Mouse (Mus musculus): ENCODE measurements around the gene Plxna4. TPM values are rescaled to one million over a fixed set of nuclear protein-coding genes. Genes with fewer than 3 reads are reported as not detected.
"Not testable (repeated sequence)": the region's sequence is repeated elsewhere in the genome, so short reads cannot be mapped to it uniquely, and the experiment has no call there.

Plxna4 gene
- polyA plus RNA-seq, 1 experiment, result 1.7 TPM

- Histone ChIP-seq H3K27ac (ENCODE audit: insufficient read depth, low read length) (no peak overlapping the region), H3K4me1 (ENCODE audit: control insufficient read depth, insufficient read depth, low read length) (no peaks in the 10 kb centered on the region), H3K4me3 (ENCODE audit: insufficient read depth, low read length) (no peak overlapping the region)
- TF ChIP-seq CTCF (IDR thresholded peaks at IDR 0.05; ENCODE audit: borderline replicate concordance, insufficient read depth, low read length), result no peak
- no peak for TF ChIP-seq POLR2A (IDR thresholded peaks at IDR 0.05; ENCODE audit: low read depth, low read length)
Observed at GRCm38 (mm10) chr6:32512010-32512409, 76.0 kb downstream of the Plxna4 start.

- Histone ChIP-seq H3K4me3 (ENCODE audit: insufficient read depth, low read length) (no peak overlapping the region), H3K4me1 (ENCODE audit: control insufficient read depth, insufficient read depth, low read length) (no peaks in the 10 kb centered on the region), H3K27ac (ENCODE audit: insufficient read depth, low read length) (no peak overlapping the region)
- no peak for TF ChIP-seq POLR2A (IDR thresholded peaks at IDR 0.05; ENCODE audit: low read depth, low read length)
- no peak for TF ChIP-seq CTCF (IDR thresholded peaks at IDR 0.05; ENCODE audit: borderline replicate concordance, insufficient read depth, low read length)
Observed at GRCm38 (mm10) chr6:32510924-32511323, 77.1 kb downstream of the Plxna4 start.

GRCm38 (mm10) chr6:32510491-32510890, 77.5 kb downstream of the Plxna4 start:
- Histone ChIP-seq H3K4me1 (ENCODE audit: control insufficient read depth, insufficient read depth, low read length) (no peaks in the 10 kb centered on the region), H3K27ac (ENCODE audit: insufficient read depth, low read length) (no peak overlapping the region), H3K4me3 (ENCODE audit: insufficient read depth, low read length) (no peak overlapping the region)
- TF ChIP-seq CTCF (IDR thresholded peaks at IDR 0.05; ENCODE audit: borderline replicate concordance, insufficient read depth, low read length), result no peak
- no peak for TF ChIP-seq POLR2A (IDR thresholded peaks at IDR 0.05; ENCODE audit: low read depth, low read length)

GRCm38 (mm10) chr6:32509046-32509445, 78.9 kb downstream of the Plxna4 start:
- no peak overlapping the region for H3K4me3 ChIP-seq (ENCODE audit: insufficient read depth, low read length)
- peaks cover 3% of the 10 kb centered on the region; the same call in 1 of the 2 replicates for H3K4me1 ChIP-seq (ENCODE audit: control insufficient read depth, insufficient read depth, low read length)
- no peak overlapping the region for H3K27ac ChIP-seq (ENCODE audit: insufficient read depth, low read length)
- TF ChIP-seq CTCF (IDR thresholded peaks at IDR 0.05; ENCODE audit: borderline replicate concordance, insufficient read depth, low read length) (no peak), POLR2A (IDR thresholded peaks at IDR 0.05; ENCODE audit: low read depth, low read length) (no peak)

GRCm38 (mm10) chr6:32504963-32505362, 83.0 kb downstream of the Plxna4 start:
- TF ChIP-seq POLR2A (IDR thresholded peaks at IDR 0.05; ENCODE audit: low read depth, low read length) (no peak), CTCF (IDR thresholded peaks at IDR 0.05; ENCODE audit: borderline replicate concordance, insufficient read depth, low read length) (no peak)
- peaks cover 3% of the 10 kb centered on the region for H3K4me1 ChIP-seq (ENCODE audit: control insufficient read depth, insufficient read depth, low read length)
- H3K27ac ChIP-seq (ENCODE audit: insufficient read depth, low read length), result no peak overlapping the region
- H3K4me3 ChIP-seq (ENCODE audit: insufficient read depth, low read length), result no peak overlapping the region

GRCm38 (mm10) chr6:32501186-32501585, 86.8 kb downstream of the Plxna4 start:
- not testable (repeated sequence) for H3K27ac ChIP-seq (ENCODE audit: insufficient read depth, low read length); H3K4me3 ChIP-seq (ENCODE audit: insufficient read depth, low read length); H3K4me1 ChIP-seq (ENCODE audit: control insufficient read depth, insufficient read depth, low read length)

- TF ChIP-seq CTCF (IDR thresholded peaks at IDR 0.05; ENCODE audit: borderline replicate concordance, insufficient read depth, low read length) (no peak), POLR2A (IDR thresholded peaks at IDR 0.05; ENCODE audit: low read depth, low read length) (no peak)
- H3K4me1 ChIP-seq (ENCODE audit: control insufficient read depth, insufficient read depth, low read length), result no peaks in the 10 kb centered on the region
- H3K27ac ChIP-seq (ENCODE audit: insufficient read depth, low read length), result no peak overlapping the region
Observed at GRCm38 (mm10) chr6:32498106-32498505, 89.9 kb downstream of the Plxna4 start.

GRCm38 (mm10) chr6:32496109-32496508, 91.9 kb downstream of the Plxna4 start:
- no peak for TF ChIP-seq POLR2A (IDR thresholded peaks at IDR 0.05; ENCODE audit: low read depth, low read length)
- no peak for TF ChIP-seq CTCF (IDR thresholded peaks at IDR 0.05; ENCODE audit: borderline replicate concordance, insufficient read depth, low read length)
- H3K4me1 ChIP-seq (ENCODE audit: control insufficient read depth, insufficient read depth, low read length), result no peaks in the 10 kb centered on the region
- no peak overlapping the region for H3K27ac ChIP-seq (ENCODE audit: insufficient read depth, low read length)
- no peak overlapping the region for H3K4me3 ChIP-seq (ENCODE audit: insufficient read depth, low read length)

More at GRCm38 (mm10) chr6:32498106-32498505, 89.9 kb downstream of the Plxna4 start:
- no peak overlapping the region for H3K4me3 ChIP-seq (ENCODE audit: insufficient read depth, low read length)

GRCm38 (mm10) chr6:32495532-32495931, 92.5 kb downstream of the Plxna4 start:
- TF ChIP-seq POLR2A (IDR thresholded peaks at IDR 0.05; ENCODE audit: low read depth, low read length), result no peak
- no peak for TF ChIP-seq CTCF (IDR thresholded peaks at IDR 0.05; ENCODE audit: borderline replicate concordance, insufficient read depth, low read length)
- H3K4me1 ChIP-seq (ENCODE audit: control insufficient read depth, insufficient read depth, low read length), result no peaks in the 10 kb centered on the region
- no peak overlapping the region for H3K4me3 ChIP-seq (ENCODE audit: insufficient read depth, low read length)
- no peak overlapping the region for H3K27ac ChIP-seq (ENCODE audit: insufficient read depth, low read length)

GRCm38 (mm10) chr6:32493557-32493956, 94.4 kb downstream of the Plxna4 start:
- H3K27ac ChIP-seq (ENCODE audit: insufficient read depth, low read length), result no peak overlapping the region
- H3K4me1 ChIP-seq (ENCODE audit: control insufficient read depth, insufficient read depth, low read length), result no peaks in the 10 kb centered on the region
- TF ChIP-seq POLR2A (IDR thresholded peaks at IDR 0.05; ENCODE audit: low read depth, low read length), result no peak
- no peak for TF ChIP-seq CTCF (IDR thresholded peaks at IDR 0.05; ENCODE audit: borderline replicate concordance, insufficient read depth, low read length)

GRCm38 (mm10) chr6:32487121-32487520, 100.9 kb downstream of the Plxna4 start:
- H3K4me1 ChIP-seq (ENCODE audit: control insufficient read depth, insufficient read depth, low read length), result no peaks in the 10 kb centered on the region
- H3K4me3 ChIP-seq (ENCODE audit: insufficient read depth, low read length), result no peak overlapping the region
- H3K27ac ChIP-seq (ENCODE audit: insufficient read depth, low read length), result no peak overlapping the region
- TF ChIP-seq CTCF (IDR thresholded peaks at IDR 0.05; ENCODE audit: borderline replicate concordance, insufficient read depth, low read length), result no peak
- TF ChIP-seq POLR2A (IDR thresholded peaks at IDR 0.05; ENCODE audit: low read depth, low read length), result no peak

More at GRCm38 (mm10) chr6:32493557-32493956, 94.4 kb downstream of the Plxna4 start:
- no peak overlapping the region for H3K4me3 ChIP-seq (ENCODE audit: insufficient read depth, low read length)
